Mouse (Mus musculus): ENCODE measurements around the gene Fubp1. TPM values are rescaled to one million over a fixed set of nuclear protein-coding genes. Genes with fewer than 3 reads are reported as not detected.

The Fubp1 gene
- polyA plus RNA-seq, 1 experiment = 53.4 TPM

DNA sequence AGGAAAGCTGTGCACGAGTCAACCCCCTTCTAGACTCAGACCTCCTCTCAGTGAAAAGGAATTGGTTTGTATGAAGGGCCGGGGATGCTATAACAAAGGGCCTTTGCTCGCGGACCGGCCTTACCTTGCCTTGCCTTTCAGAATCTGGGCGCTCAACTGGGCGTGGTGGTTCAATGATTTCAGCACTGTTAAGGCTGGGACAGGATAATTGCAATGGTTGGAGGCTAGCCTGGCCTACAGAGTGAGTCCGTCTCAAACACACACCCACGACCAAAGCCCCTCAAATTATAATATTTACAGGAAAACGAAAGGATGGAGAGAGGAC lies 44.2 kb upstream of the Fubp1 start, which contains the start of gene Gipc2:
Gipc2 (minus strand) TSS at position 132 of the 325 bp plus-strand sequence.
- no peaks in the 10 kb centered on the region for H3K36me3 ChIP-seq (ENCODE audit: control insufficient read depth, insufficient read depth)
- no peak within 1 kb of the TSS for H3ac ChIP-seq (ENCODE audit: control insufficient read depth, insufficient read length, low read depth)
- no peaks in the 10 kb centered on the region for H3K79me2 ChIP-seq (ENCODE audit: control insufficient read depth, insufficient read depth)
- TF ChIP-seq CEBPB (IDR thresholded peaks at IDR 0.05; ENCODE audit: low read depth) (no peak), USF1 (IDR thresholded peaks at IDR 0.05; ENCODE audit: low read depth) (no peak), MAX (IDR thresholded peaks at IDR 0.05) (no peak), FOSL1 (IDR thresholded peaks at IDR 0.05; ENCODE audit: insufficient read depth, low read length, poor library complexity, severe bottlenecking) (no peak), MYOG (IDR thresholded peaks at IDR 0.05; ENCODE audit: control insufficient read depth, extremely low read depth, insufficient read length) (no peak), MYOD1 (IDR thresholded peaks at IDR 0.05; ENCODE audit: control insufficient read depth, insufficient read length, low read depth) (no peak), CTCF (IDR thresholded peaks at IDR 0.05; ENCODE audit: control insufficient read depth, insufficient read depth, insufficient read length) (no peak)
- no peak within 1 kb of the TSS for H3K4me3 ChIP-seq (ENCODE audit: insufficient read depth, poor library complexity, severe bottlenecking)
- H3K79me3 ChIP-seq (ENCODE audit: low read depth) = no peaks in the 10 kb centered on the region
- no peaks in the 10 kb centered on the region for H3K27me3 ChIP-seq (ENCODE audit: control insufficient read depth, insufficient read depth, insufficient read length)

- Histone ChIP-seq H3K79me2 (ENCODE audit: control insufficient read depth, insufficient read depth) (no peaks in the 10 kb centered on the region), H3K27me3 (ENCODE audit: control insufficient read depth, insufficient read depth, insufficient read length) (no peaks in the 10 kb centered on the region), H3K4me3 (ENCODE audit: insufficient read depth, poor library complexity, severe bottlenecking) (no peak overlapping the region), H3K36me3 (ENCODE audit: control insufficient read depth, insufficient read depth) (no peaks in the 10 kb centered on the region), H3K79me3 (ENCODE audit: low read depth) (no peaks in the 10 kb centered on the region), H3ac (ENCODE audit: control insufficient read depth, insufficient read length, low read depth) (no peak overlapping the region)
- TF ChIP-seq CEBPB (IDR thresholded peaks at IDR 0.05; ENCODE audit: low read depth) = no peak
These were observed 43.3 kb upstream of the Fubp1 start for GRCm38 (mm10) chr3:152166699-152167451.

DNA sequence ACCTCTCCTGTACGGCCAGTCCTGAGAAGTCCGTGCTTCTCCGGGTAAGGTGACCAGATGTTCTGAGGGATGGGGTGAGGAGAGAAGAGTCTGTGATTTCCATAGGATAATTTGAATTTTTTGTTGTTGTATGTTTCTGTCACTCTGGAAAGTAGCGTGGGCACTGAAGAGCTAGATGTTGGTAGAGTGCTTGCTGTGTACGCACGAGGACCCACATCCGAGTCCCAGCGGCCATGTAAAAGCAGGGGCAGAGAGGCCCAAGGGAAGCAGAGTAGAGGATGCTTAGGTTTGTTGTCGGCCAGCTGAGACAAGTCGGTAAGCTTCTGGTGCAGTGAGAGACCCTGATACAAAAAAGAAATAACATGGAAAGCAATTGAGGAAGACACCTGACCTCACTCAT lies 42.2 kb upstream of the Fubp1 start:
- no peaks in the 10 kb centered on the region for H3K27me3 ChIP-seq (ENCODE audit: control insufficient read depth, insufficient read depth, insufficient read length)
- no peak overlapping the region for H3ac ChIP-seq (ENCODE audit: control insufficient read depth, insufficient read length, low read depth)
- no peak for TF ChIP-seq FOSL1 (IDR thresholded peaks at IDR 0.05; ENCODE audit: insufficient read depth, low read length, poor library complexity, severe bottlenecking)
- TF ChIP-seq MYOD1 (IDR thresholded peaks at IDR 0.05; ENCODE audit: control insufficient read depth, insufficient read length, low read depth) = no peak
- TF ChIP-seq USF1 (IDR thresholded peaks at IDR 0.05; ENCODE audit: low read depth) = no peak
- no peak for TF ChIP-seq CTCF (IDR thresholded peaks at IDR 0.05; ENCODE audit: control insufficient read depth, insufficient read depth, insufficient read length)
- no peak for TF ChIP-seq MYOG (IDR thresholded peaks at IDR 0.05; ENCODE audit: control insufficient read depth, extremely low read depth, insufficient read length)
- no peak for TF ChIP-seq MAX (IDR thresholded peaks at IDR 0.05)
- TF ChIP-seq CEBPB (IDR thresholded peaks at IDR 0.05; ENCODE audit: low read depth) = no peak
- no peak overlapping the region for H3K4me3 ChIP-seq (ENCODE audit: insufficient read depth, poor library complexity, severe bottlenecking)
- H3K79me3 ChIP-seq (ENCODE audit: low read depth) = no peaks in the 10 kb centered on the region
- no peaks in the 10 kb centered on the region for H3K36me3 ChIP-seq (ENCODE audit: control insufficient read depth, insufficient read depth)
- no peaks in the 10 kb centered on the region for H3K79me2 ChIP-seq (ENCODE audit: control insufficient read depth, insufficient read depth)

- TF ChIP-seq MAX (IDR thresholded peaks at IDR 0.05) (no peak), FOSL1 (IDR thresholded peaks at IDR 0.05; ENCODE audit: insufficient read depth, low read length, poor library complexity, severe bottlenecking) (peak; percentile 2), USF1 (IDR thresholded peaks at IDR 0.05; ENCODE audit: low read depth) (no peak), CTCF (IDR thresholded peaks at IDR 0.05; ENCODE audit: control insufficient read depth, insufficient read depth, insufficient read length) (no peak)
- Histone ChIP-seq H3K4me3 (ENCODE audit: insufficient read depth, poor library complexity, severe bottlenecking) (no peak overlapping the region), H3ac (ENCODE audit: control insufficient read depth, insufficient read length, low read depth) (no peak overlapping the region), H3K79me2 (ENCODE audit: control insufficient read depth, insufficient read depth) (no peaks in the 10 kb centered on the region), H3K27me3 (ENCODE audit: control insufficient read depth, insufficient read depth, insufficient read length) (no peaks in the 10 kb centered on the region), H3K79me3 (ENCODE audit: low read depth) (no peaks in the 10 kb centered on the region), H3K36me3 (ENCODE audit: control insufficient read depth, insufficient read depth) (no peaks in the 10 kb centered on the region)
These were observed 39.8 kb upstream of the Fubp1 start for GRCm38 (mm10) chr3:152170407-152170806.

DNA sequence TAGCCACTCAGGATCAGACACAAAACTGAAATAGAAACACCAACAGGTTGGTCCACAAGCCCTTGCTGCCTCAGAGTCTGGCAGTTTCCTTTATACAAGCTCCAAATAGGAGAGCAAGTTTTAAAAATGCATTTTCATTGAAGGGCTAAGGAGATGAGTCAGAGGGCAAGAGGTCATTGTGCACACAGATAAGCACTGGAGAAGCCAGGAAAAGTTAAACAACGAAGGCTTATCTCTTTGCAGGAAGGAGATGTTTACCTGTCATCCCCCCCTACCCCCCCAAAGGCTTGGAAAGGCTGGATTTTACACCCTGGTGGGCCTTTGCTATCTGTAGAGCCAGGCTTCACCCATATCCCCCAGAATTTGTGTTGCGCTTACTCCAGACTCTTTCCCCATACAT lies 39.0 kb upstream of the Fubp1 start:
- no peaks in the 10 kb centered on the region for H3K36me3 ChIP-seq (ENCODE audit: control insufficient read depth, insufficient read depth)
- no peaks in the 10 kb centered on the region for H3K27me3 ChIP-seq (ENCODE audit: control insufficient read depth, insufficient read depth, insufficient read length)
- no peak for TF ChIP-seq FOSL1 (IDR thresholded peaks at IDR 0.05; ENCODE audit: insufficient read depth, low read length, poor library complexity, severe bottlenecking)
- TF ChIP-seq MYOG (IDR thresholded peaks at IDR 0.05; ENCODE audit: control insufficient read depth, extremely low read depth, insufficient read length) = no peak
- TF ChIP-seq MYOD1 (IDR thresholded peaks at IDR 0.05; ENCODE audit: control insufficient read depth, insufficient read length, low read depth) = no peak
- TF ChIP-seq CEBPB (IDR thresholded peaks at IDR 0.05; ENCODE audit: low read depth) = no peak
- no peak for TF ChIP-seq CTCF (IDR thresholded peaks at IDR 0.05; ENCODE audit: control insufficient read depth, insufficient read depth, insufficient read length)
- TF ChIP-seq USF1 (IDR thresholded peaks at IDR 0.05; ENCODE audit: low read depth) = no peak
- TF ChIP-seq MAX (IDR thresholded peaks at IDR 0.05) = no peak
- no peak overlapping the region for H3ac ChIP-seq (ENCODE audit: control insufficient read depth, insufficient read length, low read depth)
- H3K79me3 ChIP-seq (ENCODE audit: low read depth) = no peaks in the 10 kb centered on the region
- H3K79me2 ChIP-seq (ENCODE audit: control insufficient read depth, insufficient read depth) = no peaks in the 10 kb centered on the region
- no peak overlapping the region for H3K4me3 ChIP-seq (ENCODE audit: insufficient read depth, poor library complexity, severe bottlenecking)

DNA sequence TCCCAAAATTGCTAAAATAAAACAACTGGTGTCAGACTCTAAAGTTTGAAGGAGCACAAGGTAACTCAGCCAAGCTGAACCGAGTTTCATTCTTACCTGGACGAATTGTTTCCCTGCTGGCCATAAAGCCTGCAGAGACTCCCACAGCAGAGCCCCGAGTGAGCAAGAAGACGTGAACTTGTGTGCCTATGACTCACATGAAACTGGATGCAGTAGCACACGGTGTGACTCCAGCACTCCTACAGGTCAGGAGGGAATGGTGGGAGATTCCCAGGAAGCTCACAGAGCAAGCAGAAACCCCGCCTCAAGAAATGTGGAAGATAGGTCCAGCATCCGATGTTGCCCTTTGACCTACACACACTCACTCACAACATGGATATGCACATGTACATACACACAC lies 38.4 kb upstream of the Fubp1 start:
- Histone ChIP-seq H3K79me2 (ENCODE audit: control insufficient read depth, insufficient read depth) (no peaks in the 10 kb centered on the region), H3K27me3 (ENCODE audit: control insufficient read depth, insufficient read depth, insufficient read length) (no peaks in the 10 kb centered on the region), H3K4me3 (ENCODE audit: insufficient read depth, poor library complexity, severe bottlenecking) (no peak overlapping the region), H3K79me3 (ENCODE audit: low read depth) (no peaks in the 10 kb centered on the region), H3K36me3 (ENCODE audit: control insufficient read depth, insufficient read depth) (no peaks in the 10 kb centered on the region), H3ac (ENCODE audit: control insufficient read depth, insufficient read length, low read depth) (no peak overlapping the region)
- no peak for TF ChIP-seq CTCF (IDR thresholded peaks at IDR 0.05; ENCODE audit: control insufficient read depth, insufficient read depth, insufficient read length)
- peak; percentile 41 for TF ChIP-seq MAX (IDR thresholded peaks at IDR 0.05)
- TF ChIP-seq USF1 (IDR thresholded peaks at IDR 0.05; ENCODE audit: low read depth) = no peak

Data from C2C12 (cell line).